Mouse (Mus musculus): Measurements from ENCODE around the gene Fkbp5. TPM values are rescaled to one million over a fixed set of nuclear protein-coding genes. Genes with fewer than 3 reads are reported as not detected.
A peak's percentile ranks its signal among the peaks of the same experiment; 100 is the strongest.

The Fkbp5 gene
- polyA plus RNA-seq, 1 experiment from 2014 or later, result 12.1 TPM

GRCm38 (mm10) chr17:28486720-28487119 lies 30.6 kb downstream of the Fkbp5 start:
- Histone ChIP-seq H3K4me2 (replicated peaks; ENCODE audit: low read depth, low read length) (no peak overlapping the region), H3K4me3 (ENCODE audit: low read depth, low read length) (no peak overlapping the region), H3K9me3 (ENCODE audit: control insufficient read depth, low read length) (no peaks in the 10 kb centered on the region), H3K4me1 (replicated peaks; ENCODE audit: control insufficient read depth, insufficient read depth, low read length) (peaks cover 3% of the 10 kb centered on the region; the same call in 1 of the 2 replicates), H3K27me3 (ENCODE audit: control insufficient read depth, insufficient read depth, low read length) (no peaks in the 10 kb centered on the region), H3K9ac (ENCODE audit: low read depth, low read length) (no peak overlapping the region), H3K27ac (ENCODE audit: low read depth, low read length) (no peak overlapping the region), H3K36me3 (ENCODE audit: control insufficient read depth, insufficient read depth, low read length) (no peaks in the 10 kb centered on the region)
- ATAC-seq (ENCODE audit: low FRiP score) (no peak), DNase-seq (ENCODE audit: low spot score) (no peak)
- 84% methylated on average over 6 of the region's 6 CpGs for WGBS

- Histone ChIP-seq H3K36me3 (ENCODE audit: control insufficient read depth, insufficient read depth, low read length) (no peaks in the 10 kb centered on the region), H3K9ac (ENCODE audit: low read depth, low read length) (peak overlapping the region; percentile 83), H3K4me2 (replicated peaks; ENCODE audit: low read depth, low read length) (peak overlapping the region; percentile 67), H3K27me3 (ENCODE audit: control insufficient read depth, insufficient read depth, low read length) (no peaks in the 10 kb centered on the region), H3K4me3 (ENCODE audit: low read depth, low read length) (peak overlapping the region; percentile 88), H3K9me3 (ENCODE audit: control insufficient read depth, low read length) (no peaks in the 10 kb centered on the region), H3K4me1 (replicated peaks; ENCODE audit: control insufficient read depth, insufficient read depth, low read length) (peaks cover 3% of the 10 kb centered on the region; the same call in 1 of the 2 replicates), H3K27ac (ENCODE audit: low read depth, low read length) (peak overlapping the region; percentile 89)
- WGBS, result under 1% methylated on average over 53 of the region's 58 CpGs
- DNase-seq (ENCODE audit: low spot score), result peak; percentile 98
- peak; percentile 99 for ATAC-seq (ENCODE audit: low FRiP score)
Measured at GRCm38 (mm10) chr17:28485977-28486400, 31.3 kb downstream of the Fkbp5 start.

- WGBS, result under 1% methylated on average over 51 of the region's 77 CpGs
- H3K36me3 ChIP-seq (ENCODE audit: control insufficient read depth, insufficient read depth, low read length), result no peaks in the 10 kb centered on the region
Measured at GRCm38 (mm10) chr17:28485446-28485948, 31.8 kb downstream of the Fkbp5 start.

GRCm38 (mm10) chr17:28484704-28485445 lies 32.5 kb downstream of the Fkbp5 start:
- Histone ChIP-seq H3K27ac (ENCODE audit: low read depth, low read length) (no peak overlapping the region), H3K4me1 (replicated peaks; ENCODE audit: control insufficient read depth, insufficient read depth, low read length) (peaks cover 3% of the 10 kb centered on the region; the same call in 1 of the 2 replicates), H3K27me3 (ENCODE audit: control insufficient read depth, insufficient read depth, low read length) (no peaks in the 10 kb centered on the region), H3K4me3 (ENCODE audit: low read depth, low read length) (peak overlapping the region; percentile 88), H3K9me3 (ENCODE audit: control insufficient read depth, low read length) (no peaks in the 10 kb centered on the region), H3K9ac (ENCODE audit: low read depth, low read length) (peak overlapping the region; percentile 83), H3K36me3 (ENCODE audit: control insufficient read depth, insufficient read depth, low read length) (no peaks in the 10 kb centered on the region), H3K4me2 (replicated peaks; ENCODE audit: low read depth, low read length) (peak overlapping the region; percentile 67)
- DNase-seq (ENCODE audit: low spot score), result peak; percentile 77
- WGBS, result 10% methylated on average over 30 of the region's 30 CpGs
- ATAC-seq (ENCODE audit: low FRiP score), result no peak

More at GRCm38 (mm10) chr17:28485446-28485948, 31.8 kb downstream of the Fkbp5 start:
- Histone ChIP-seq H3K27ac (ENCODE audit: low read depth, low read length) (peak overlapping the region; percentile 89), H3K4me1 (replicated peaks; ENCODE audit: control insufficient read depth, insufficient read depth, low read length) (peaks cover 3% of the 10 kb centered on the region; the same call in 1 of the 2 replicates), H3K4me2 (replicated peaks; ENCODE audit: low read depth, low read length) (peak overlapping the region; percentile 67), H3K4me3 (ENCODE audit: low read depth, low read length) (peak overlapping the region; percentile 88), H3K27me3 (ENCODE audit: control insufficient read depth, insufficient read depth, low read length) (no peaks in the 10 kb centered on the region), H3K9ac (ENCODE audit: low read depth, low read length) (peak overlapping the region; percentile 83), H3K9me3 (ENCODE audit: control insufficient read depth, low read length) (no peaks in the 10 kb centered on the region)
- ATAC-seq (ENCODE audit: low FRiP score), result peak; percentile 73
- no peak for DNase-seq (ENCODE audit: low spot score)

- no peak overlapping the region for H3K27ac ChIP-seq (ENCODE audit: low read depth, low read length)
Measured at GRCm38 (mm10) chr17:28477421-28477820, 39.9 kb downstream of the Fkbp5 start.

GRCm38 (mm10) chr17:28476441-28476840 lies 40.9 kb downstream of the Fkbp5 start:
- ATAC-seq (ENCODE audit: low FRiP score) (no peak), DNase-seq (ENCODE audit: low spot score) (no peak)
- Histone ChIP-seq H3K4me1 (replicated peaks; ENCODE audit: control insufficient read depth, insufficient read depth, low read length) (no peaks in the 10 kb centered on the region), H3K9me3 (ENCODE audit: control insufficient read depth, low read length) (no peaks in the 10 kb centered on the region), H3K4me3 (ENCODE audit: low read depth, low read length) (no peak overlapping the region), H3K27ac (ENCODE audit: low read depth, low read length) (no peak overlapping the region), H3K9ac (ENCODE audit: low read depth, low read length) (no peak overlapping the region), H3K27me3 (ENCODE audit: control insufficient read depth, insufficient read depth, low read length) (no peaks in the 10 kb centered on the region), H3K36me3 (ENCODE audit: control insufficient read depth, insufficient read depth, low read length) (no peaks in the 10 kb centered on the region), H3K4me2 (replicated peaks; ENCODE audit: low read depth, low read length) (no peak overlapping the region)

More at GRCm38 (mm10) chr17:28477421-28477820, 39.9 kb downstream of the Fkbp5 start:
- DNase-seq (ENCODE audit: low spot score) (no peak), ATAC-seq (ENCODE audit: low FRiP score) (no peak)
- H3K9ac ChIP-seq (ENCODE audit: low read depth, low read length), result no peak overlapping the region
- no peak overlapping the region for H3K4me3 ChIP-seq (ENCODE audit: low read depth, low read length)
- WGBS, result 88% methylated on average over 8 of the region's 8 CpGs
- no peaks in the 10 kb centered on the region for H3K9me3 ChIP-seq (ENCODE audit: control insufficient read depth, low read length)
- H3K36me3 ChIP-seq (ENCODE audit: control insufficient read depth, insufficient read depth, low read length), result no peaks in the 10 kb centered on the region
- H3K4me1 ChIP-seq (replicated peaks; ENCODE audit: control insufficient read depth, insufficient read depth, low read length), result no peaks in the 10 kb centered on the region
- H3K4me2 ChIP-seq (replicated peaks; ENCODE audit: low read depth, low read length), result no peak overlapping the region
- H3K27me3 ChIP-seq (ENCODE audit: control insufficient read depth, insufficient read depth, low read length), result no peaks in the 10 kb centered on the region

GRCm38 (mm10) chr17:28475593-28476325 lies 41.6 kb downstream of the Fkbp5 start:
- Histone ChIP-seq H3K4me1 (replicated peaks; ENCODE audit: control insufficient read depth, insufficient read depth, low read length) (no peaks in the 10 kb centered on the region), H3K36me3 (ENCODE audit: control insufficient read depth, insufficient read depth, low read length) (no peaks in the 10 kb centered on the region), H3K9ac (ENCODE audit: low read depth, low read length) (no peak overlapping the region), H3K4me3 (ENCODE audit: low read depth, low read length) (no peak overlapping the region), H3K4me2 (replicated peaks; ENCODE audit: low read depth, low read length) (no peak overlapping the region), H3K27ac (ENCODE audit: low read depth, low read length) (no peak overlapping the region), H3K27me3 (ENCODE audit: control insufficient read depth, insufficient read depth, low read length) (no peaks in the 10 kb centered on the region), H3K9me3 (ENCODE audit: control insufficient read depth, low read length) (no peaks in the 10 kb centered on the region)
- ATAC-seq (ENCODE audit: low FRiP score) (no peak), DNase-seq (ENCODE audit: low spot score) (no peak)
- WGBS, result 61% methylated on average over 3 of the region's 3 CpGs

- Histone ChIP-seq H3K36me3 (ENCODE audit: control insufficient read depth, insufficient read depth, low read length) (no peaks in the 10 kb centered on the region), H3K27me3 (ENCODE audit: control insufficient read depth, insufficient read depth, low read length) (no peaks in the 10 kb centered on the region), H3K4me3 (ENCODE audit: low read depth, low read length) (no peak overlapping the region), H3K27ac (ENCODE audit: low read depth, low read length) (no peak overlapping the region), H3K4me2 (replicated peaks; ENCODE audit: low read depth, low read length) (no peak overlapping the region), H3K9ac (ENCODE audit: low read depth, low read length) (no peak overlapping the region), H3K4me1 (replicated peaks; ENCODE audit: control insufficient read depth, insufficient read depth, low read length) (no peaks in the 10 kb centered on the region), H3K9me3 (ENCODE audit: control insufficient read depth, low read length) (no peaks in the 10 kb centered on the region)
- ATAC-seq (ENCODE audit: low FRiP score), result no peak
- DNase-seq (ENCODE audit: low spot score), result no peak
- WGBS, result 62% methylated on average over 5 of the region's 5 CpGs
Measured at GRCm38 (mm10) chr17:28472696-28473095, 44.6 kb downstream of the Fkbp5 start.
